8 mouse cellular contexts compared by ENCODE assay signal in the genomic region with DNA sequence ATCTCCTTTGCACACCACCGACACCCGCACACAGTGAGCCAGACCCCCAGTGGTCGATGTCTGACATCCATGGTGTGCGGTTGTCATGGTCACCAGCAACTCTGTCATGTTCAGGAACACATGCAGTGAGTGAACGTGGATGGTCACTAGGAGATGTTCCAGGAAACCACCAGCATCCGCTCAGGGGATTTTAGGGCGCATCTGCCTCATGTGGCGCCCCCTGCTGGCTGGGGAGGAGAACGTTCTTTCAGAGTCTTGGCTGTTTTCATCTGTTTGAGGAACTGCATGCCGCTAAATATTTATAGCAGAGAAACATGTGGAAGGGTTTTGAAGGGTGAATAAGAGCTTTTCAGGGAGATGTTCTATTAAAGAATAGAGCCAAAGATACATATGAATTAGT.
DNase-seq lines count a peak whose midpoint lies in the region; ATAC-seq and TF ChIP-seq lines count a peak whose summit lies in the region.
"Had no signal": no experiment of that assay in that cellular context is flagged by ENCODE, and none has a peak within 500 bp of the region (broad histone marks: within the 10 kb centered on the region; RNA-seq: fewer than 3 reads in every experiment).

No protein-coding gene starts in this region.

- no peaks in the 10 kb centered on the region for H3K4me1 ChIP-seq in ES-Bruce4 (ENCODE audit: control insufficient read depth, insufficient read depth, low read length)
- H3K4me1 ChIP-seq: stomach, embryonic 15.5 days had no signal

- no peak for TF ChIP-seq EP300 in ES-Bruce4 (IDR thresholded peaks at IDR 0.05; ENCODE audit: insufficient read depth, low read depth, low read length)

- no peak for TF ChIP-seq POLR2A in ES-Bruce4 (IDR thresholded peaks at IDR 0.05; ENCODE audit: insufficient read depth, low read length)

- H3K9ac ChIP-seq in ES-Bruce4 (ENCODE audit: low read depth, poor library complexity, severe bottlenecking) = no peak overlapping the region
- H3K9ac ChIP-seq: stomach, embryonic 15.5 days had no signal

- H3K36me3 ChIP-seq in ES-Bruce4 (ENCODE audit: control insufficient read depth, insufficient read depth, low read length, poor library complexity, severe bottlenecking) = no peaks in the 10 kb centered on the region
- H3K36me3 ChIP-seq: stomach, embryonic 15.5 days had no signal

- no peaks in the 10 kb centered on the region for H3K9me3 ChIP-seq in ES-Bruce4 (replicated peaks; ENCODE audit: control insufficient read depth, insufficient read depth, low read length, poor library complexity, severe bottlenecking)
- H3K9me3 ChIP-seq: stomach, embryonic 15.5 days had no signal

- no peak overlapping the region for H3K4me3 ChIP-seq in ES-Bruce4 (ENCODE audit: low read depth, low read length)
- H3K4me3 ChIP-seq: stomach, embryonic 15.5 days had no signal

- peak; percentile 86 for TF ChIP-seq CTCF in ES-Bruce4 (IDR thresholded peaks at IDR 0.05; ENCODE audit: low read depth, low read length)

- H3K27ac ChIP-seq in ES-Bruce4 (ENCODE audit: insufficient read depth, low read length) = no peak overlapping the region
- H3K27ac ChIP-seq: stomach, embryonic 15.5 days had no signal

- H3K27me3 ChIP-seq in ES-Bruce4 (ENCODE audit: control insufficient read depth, insufficient read depth, low read length, poor library complexity, severe bottlenecking) = no peaks in the 10 kb centered on the region

- no peak for ATAC-seq in erythroblast, adult 5-6 weeks (replicated peaks; ENCODE audit: low FRiP score, poor library complexity, severe bottlenecking)

- peak; percentile 29 for DNase-seq in kidney, postnatal 10 days
- no peak for DNase-seq in kidney, adult 9 months
- peak; percentile 46 for DNase-seq in MN1 (ENCODE audit: low spot score)
- peak; percentile 12 for DNase-seq in induced T-regulatory cell, adult 2 months (ENCODE audit: low read depth)
- no peak for DNase-seq in frontal cortex, postnatal 36 days (ENCODE audit: low spot score in 2 of 2)

Comparison
In these comparisons a context has a peak if more than half of its experiments do, and no peak if none do; other contexts are left out.
1. DNase-seq: peak in kidney, postnatal 10 days (single experiment), MN1 (single experiment) and induced T-regulatory cell, adult 2 months (single experiment); none in kidney, adult 9 months (single experiment) and frontal cortex, postnatal 36 days (0 of 2).